Mouse (Mus musculus) hindbrain, embryonic 15.5 days (tissue): Measurements from ENCODE around the gene Cadps. TPM values are rescaled to one million over a fixed set of nuclear protein-coding genes. Genes with fewer than 3 reads are reported as not detected.
A peak's percentile ranks its signal among the peaks of the same experiment; 100 is the strongest.

ENCODE experiments used
- ATAC-seq: fragments of 200-750 bp; cut with Nextera tagmentation; 2 replicates; pipeline ENCODE4 v1.8.0; 2017; ENCODE audit warnings: low read depth, moderate number of reproducible peaks, moderate TSS enrichment; ENCODE audit not compliant: low FRiP score
- H3K27ac ChIP-seq: fragments of 300-500 bp; sonication (generic); replicated peaks from 2 replicates; pipeline ENCODE4 v1.5.1; 2015; ENCODE audit warnings: mild to moderate bottlenecking, inconsistent platforms
- H3K27me3 ChIP-seq: fragments of 300-500 bp; sonication (generic); 2 replicates; pipeline ENCODE4 v1.6.1; 2015; ENCODE audit warnings: control low read depth, inconsistent platforms
- H3K36me3 ChIP-seq: fragments of 300-500 bp; sonication (generic); 2 replicates; pipeline ENCODE4 v1.6.1; 2015; ENCODE audit warnings: control low read depth, inconsistent platforms
- H3K4me1 ChIP-seq: fragments of 300-500 bp; sonication (generic); replicated peaks from 2 replicates; pipeline ENCODE4 v1.6.1; 2015; ENCODE audit warnings: control low read depth, inconsistent platforms
- H3K4me2 ChIP-seq: fragments of 300-500 bp; sonication (generic); 2 replicates; pipeline ENCODE4 v1.6.1; 2015; ENCODE audit warnings: moderate library complexity, mild to moderate bottlenecking, inconsistent platforms
- H3K4me3 ChIP-seq: fragments of 300-500 bp; sonication (generic); 2 replicates; pipeline ENCODE4 v1.5.1; 2015; ENCODE audit warnings: mild to moderate bottlenecking, inconsistent platforms
- H3K9ac ChIP-seq: fragments of 300-500 bp; sonication (generic); 2 replicates; pipeline ENCODE4 v1.6.1; 2015; ENCODE audit warnings: inconsistent platforms
- H3K9me3 ChIP-seq: fragments of 300-500 bp; sonication (generic); 2 replicates; pipeline ENCODE4 v1.6.1; 2016; ENCODE audit warnings: control low read depth, inconsistent platforms
- WGBS: fragments of 180-500 bp; shearing (Covaris S2); methylation state at CpG from one replicate; pipeline ENCODE4 v1.1.7; 2015; 5-methylcytosine and 5-hydroxymethylcytosine counted together
- polyA plus RNA-seq: library from polyadenylated mRNA; unstranded; fragments of >200 nt; fragmentation: Nextera tagmentation; extraction: Ambion mirVana; gene quantifications from 2 replicates; pipeline ENCODE4 v1.2.1, GENCODE M21; 2015

Gene Cadps
- polyA plus RNA-seq, 1 experiment from 2014 or later: 44.0 TPM

DNA sequence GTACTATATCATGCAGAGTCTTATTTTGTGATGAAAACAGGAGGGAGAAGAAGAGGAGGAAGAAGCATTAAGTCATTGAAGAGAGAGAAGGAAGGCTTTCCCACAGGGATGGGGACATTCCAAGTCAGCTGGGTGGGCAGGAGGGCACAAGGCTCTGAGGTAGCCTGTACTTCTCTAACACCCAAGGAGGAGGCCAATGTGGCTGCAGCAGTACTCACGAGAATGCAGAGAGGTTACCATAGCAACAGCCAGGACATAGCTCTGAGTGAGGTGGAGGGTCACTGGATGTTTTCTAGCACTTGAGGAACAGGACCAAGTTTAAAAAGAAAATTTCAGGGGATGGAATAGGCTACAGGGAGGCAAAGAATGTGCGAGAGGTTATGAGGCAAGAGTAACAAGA lies 281.1 kb downstream of the Cadps start:
- Histone ChIP-seq H3K27ac (no peak overlapping the region), H3K4me3 (no peak overlapping the region), H3K4me1 (no peaks in the 10 kb centered on the region), H3K9me3 (no peaks in the 10 kb centered on the region), H3K4me2 (no peak overlapping the region), H3K27me3 (no peaks in the 10 kb centered on the region), H3K36me3 (peaks cover 19% of the 10 kb centered on the region; the same call in 1 of the 2 replicates), H3K9ac (no peak overlapping the region)
- WGBS: 38% methylated on average over 2 of the region's 2 CpGs
- peak; percentile 57 for ATAC-seq

DNA sequence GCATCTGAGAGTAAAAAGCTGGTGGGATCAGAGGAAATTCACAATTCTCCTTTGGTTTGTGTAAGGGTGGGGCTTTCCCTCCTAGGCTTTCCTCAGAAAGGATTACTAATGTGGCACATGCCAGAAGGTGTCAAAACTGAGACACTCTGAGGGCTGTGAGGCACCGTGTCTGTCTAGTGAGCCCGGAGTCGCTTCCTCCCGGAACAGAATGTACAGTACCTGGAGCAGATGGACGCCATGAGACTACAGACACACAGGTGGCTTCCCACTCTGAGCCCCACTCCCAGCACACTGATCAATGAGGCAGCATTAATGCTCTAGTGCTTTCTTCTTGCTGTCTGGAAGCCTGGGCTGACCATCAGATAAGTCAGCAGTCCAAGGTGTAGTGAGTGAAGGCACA lies 283.8 kb downstream of the Cadps start:
- H3K4me3 ChIP-seq: no peak overlapping the region
- ATAC-seq: no peak
- H3K9me3 ChIP-seq: no peaks in the 10 kb centered on the region
- WGBS: 91% methylated on average over 5 of the region's 5 CpGs
- no peak overlapping the region for H3K4me2 ChIP-seq
- H3K27me3 ChIP-seq: no peaks in the 10 kb centered on the region
- H3K36me3 ChIP-seq: no peaks in the 10 kb centered on the region
- H3K4me1 ChIP-seq: no peaks in the 10 kb centered on the region
- no peak overlapping the region for H3K9ac ChIP-seq
- H3K27ac ChIP-seq: no peak overlapping the region

DNA sequence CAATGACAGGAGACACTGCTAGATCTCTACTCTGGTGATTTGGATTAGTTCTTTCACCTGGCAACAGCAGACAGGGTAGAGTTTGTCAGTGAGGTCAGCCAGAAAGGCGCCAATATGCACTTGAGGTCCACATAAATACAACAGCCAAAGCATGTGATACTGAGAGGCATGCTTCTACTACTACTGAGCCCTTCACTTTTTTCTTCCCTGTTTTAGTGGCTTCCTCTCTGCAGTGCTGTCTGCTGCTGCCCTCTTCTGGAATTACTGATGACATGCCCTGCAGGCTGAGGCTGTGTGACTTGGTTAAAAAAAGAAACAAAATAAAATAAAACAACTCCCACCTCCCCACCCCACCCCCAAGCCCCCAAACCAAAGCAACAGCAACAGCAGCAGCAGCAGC lies 291.8 kb downstream of the Cadps start:
- Histone ChIP-seq H3K27me3 (no peaks in the 10 kb centered on the region), H3K27ac (no peak overlapping the region), H3K4me1 (peaks cover 6% of the 10 kb centered on the region; the same call in 1 of the 2 replicates), H3K36me3 (peaks cover 9% of the 10 kb centered on the region), H3K4me2 (no peak overlapping the region), H3K4me3 (no peak overlapping the region), H3K9ac (no peak overlapping the region), H3K9me3 (no peaks in the 10 kb centered on the region)
- 19% methylated on average over 1 of the region's 1 CpGs for WGBS
- ATAC-seq: peak; percentile 67

GRCm38 (mm10) chr14:12530554-12530953 lies 292.3 kb downstream of the Cadps start:
- 69% methylated on average over 3 of the region's 3 CpGs for WGBS
- ATAC-seq: peak; percentile 17

DNA sequence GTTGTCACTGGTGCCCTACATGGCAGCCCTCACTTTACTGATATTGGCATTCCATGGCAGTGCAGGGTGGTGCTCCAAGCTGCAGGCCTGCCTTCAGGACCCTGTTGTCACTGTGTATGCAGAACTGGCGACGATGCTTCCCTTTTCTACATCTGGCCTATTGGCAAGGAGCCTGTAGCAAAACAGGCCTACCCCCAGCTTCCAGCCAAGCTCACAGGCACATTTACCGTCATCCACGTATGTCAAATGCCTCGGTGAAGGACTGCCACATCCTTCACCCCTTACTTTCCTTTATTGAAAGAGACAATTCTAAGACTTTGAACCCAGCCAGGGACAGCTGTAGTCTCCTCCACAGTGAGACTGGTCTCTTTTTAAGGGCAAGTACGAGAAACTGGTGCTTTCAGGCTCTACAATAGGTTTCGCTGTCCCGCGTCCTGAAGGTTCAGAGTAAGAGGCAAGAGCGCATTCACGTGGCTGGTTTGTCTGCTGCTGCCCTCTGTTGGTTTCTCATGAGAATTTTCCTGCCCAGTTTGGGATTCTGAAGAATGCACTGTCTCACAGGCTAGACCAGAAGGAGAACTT lies 292.8 kb downstream of the Cadps start:
- H3K4me2 ChIP-seq: peak overlapping the region; percentile 44
- WGBS: 11% methylated on average over 11 of the region's 11 CpGs
- H3K9ac ChIP-seq: no peak overlapping the region
- H3K36me3 ChIP-seq: peaks cover 14% of the 10 kb centered on the region
- H3K4me3 ChIP-seq: no peak overlapping the region
- H3K27me3 ChIP-seq: no peaks in the 10 kb centered on the region
- H3K9me3 ChIP-seq: no peaks in the 10 kb centered on the region
- ATAC-seq: peak; percentile 52
- no peak overlapping the region for H3K27ac ChIP-seq
- peaks cover 6% of the 10 kb centered on the region; the same call in 1 of the 2 replicates for H3K4me1 ChIP-seq

More at GRCm38 (mm10) chr14:12530554-12530953, 292.3 kb downstream of the Cadps start:
- Histone ChIP-seq H3K27me3 (no peaks in the 10 kb centered on the region), H3K36me3 (peaks cover 9% of the 10 kb centered on the region), H3K27ac (no peak overlapping the region), H3K4me1 (peaks cover 6% of the 10 kb centered on the region; the same call in 1 of the 2 replicates), H3K9me3 (no peaks in the 10 kb centered on the region), H3K9ac (no peak overlapping the region), H3K4me3 (no peak overlapping the region), H3K4me2 (no peak overlapping the region)

GRCm38 (mm10) chr14:12527296-12527695 lies 295.6 kb downstream of the Cadps start:
- H3K36me3 ChIP-seq: peaks cover 25% of the 10 kb centered on the region
- H3K9me3 ChIP-seq: no peaks in the 10 kb centered on the region
- H3K4me3 ChIP-seq: no peak overlapping the region
- no peak for ATAC-seq
- no peak overlapping the region for H3K9ac ChIP-seq
- H3K27me3 ChIP-seq: no peaks in the 10 kb centered on the region
- WGBS: 76% methylated on average over 5 of the region's 5 CpGs
- peaks cover 6% of the 10 kb centered on the region; the same call in 1 of the 2 replicates for H3K4me1 ChIP-seq
- no peak overlapping the region for H3K27ac ChIP-seq
- no peak overlapping the region for H3K4me2 ChIP-seq

- Histone ChIP-seq H3K4me1 (no peaks in the 10 kb centered on the region), H3K9ac (no peak overlapping the region), H3K4me2 (no peak overlapping the region), H3K36me3 (peaks cover 12% of the 10 kb centered on the region), H3K27me3 (no peaks in the 10 kb centered on the region), H3K9me3 (no peaks in the 10 kb centered on the region), H3K27ac (no peak overlapping the region), H3K4me3 (no peak overlapping the region)
- WGBS: 84% methylated on average over 7 of the region's 7 CpGs
- ATAC-seq: no peak
Measured at GRCm38 (mm10) chr14:12507018-12507417, 315.9 kb downstream of the Cadps start.

- Histone ChIP-seq H3K36me3 (peaks cover 12% of the 10 kb centered on the region), H3K9ac (no peak overlapping the region), H3K4me3 (no peak overlapping the region), H3K4me2 (no peak overlapping the region), H3K9me3 (no peaks in the 10 kb centered on the region), H3K27ac (no peak overlapping the region), H3K4me1 (no peaks in the 10 kb centered on the region), H3K27me3 (no peaks in the 10 kb centered on the region)
- no peak for ATAC-seq
- WGBS: 85% methylated on average over 12 of the region's 12 CpGs
Measured at GRCm38 (mm10) chr14:12504191-12504947, 318.5 kb downstream of the Cadps start.

- Histone ChIP-seq H3K9ac (no peak overlapping the region), H3K36me3 (peaks cover 4% of the 10 kb centered on the region; the same call in 1 of the 2 replicates)
- WGBS: 76% methylated on average over 4 of the region's 4 CpGs
Measured at GRCm38 (mm10) chr14:12462206-12462605, 360.7 kb downstream of the Cadps start.

DNA sequence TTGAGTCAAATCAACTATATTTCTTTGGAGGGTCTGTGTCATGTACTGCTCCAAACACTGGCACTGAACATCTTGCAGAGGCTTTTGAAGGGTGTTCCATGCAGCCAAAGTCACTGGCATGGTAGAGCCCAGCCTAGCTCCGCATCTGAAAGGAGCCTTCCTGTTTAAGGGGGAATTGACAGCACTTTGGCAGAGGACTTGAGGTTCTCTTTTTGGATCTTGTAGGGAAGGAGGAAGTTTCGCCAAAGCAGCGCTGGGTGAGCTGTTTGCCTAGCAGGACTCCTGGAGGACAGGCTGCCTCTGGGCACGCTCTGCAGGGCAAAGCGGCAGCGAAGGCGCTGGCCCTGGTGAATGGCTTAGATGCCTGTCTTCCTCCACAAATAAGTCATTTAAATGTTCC lies 363.2 kb downstream of the Cadps start:
- H3K27ac ChIP-seq: no peak overlapping the region
- 45% methylated on average over 7 of the region's 7 CpGs for WGBS
- H3K4me1 ChIP-seq: 0 out of 2 replicates have a peak, but pooled peaks cover 3% of the 10 kb centered on the region
- H3K27me3 ChIP-seq: no peaks in the 10 kb centered on the region
- no peaks in the 10 kb centered on the region for H3K9me3 ChIP-seq
- ATAC-seq: peak; percentile 68; the same call in 1 of the 2 replicates
- no peak overlapping the region for H3K9ac ChIP-seq
- no peaks in the 10 kb centered on the region; the same call in 1 of the 2 replicates for H3K36me3 ChIP-seq
- H3K4me2 ChIP-seq: no peak overlapping the region
- no peak overlapping the region for H3K4me3 ChIP-seq

More at GRCm38 (mm10) chr14:12462206-12462605, 360.7 kb downstream of the Cadps start:
- Histone ChIP-seq H3K4me2 (no peak overlapping the region), H3K9me3 (no peaks in the 10 kb centered on the region), H3K27ac (no peak overlapping the region), H3K27me3 (no peaks in the 10 kb centered on the region), H3K4me3 (no peak overlapping the region), H3K4me1 (0 out of 2 replicates have a peak, but pooled peaks cover 3% of the 10 kb centered on the region)
- no peak for ATAC-seq

GRCm38 (mm10) chr14:12455064-12455591 lies 367.8 kb downstream of the Cadps start:
- 62% methylated on average over 8 of the region's 8 CpGs for WGBS
- no peak overlapping the region for H3K27ac ChIP-seq
- no peak for ATAC-seq

DNA sequence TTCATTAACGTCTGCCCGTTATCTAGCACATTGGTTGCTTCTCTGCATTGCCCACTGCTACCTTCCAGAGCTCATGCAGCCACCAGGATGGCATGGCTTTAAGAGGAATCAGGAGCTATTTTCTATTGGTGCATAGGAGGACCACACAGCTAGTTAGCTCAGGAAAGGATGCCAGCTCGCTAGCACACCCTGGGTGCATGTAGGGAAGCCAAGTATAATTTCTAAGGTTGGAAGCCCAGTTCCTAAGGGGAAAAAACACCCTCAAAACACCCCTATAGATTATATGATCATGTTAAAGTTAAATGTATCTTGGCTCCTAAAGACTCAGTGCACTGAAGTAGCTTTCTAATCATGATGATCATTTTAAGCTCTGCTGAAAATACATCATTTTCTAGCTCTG lies 372.1 kb downstream of the Cadps start:
- Histone ChIP-seq H3K9ac (no peak overlapping the region), H3K27me3 (no peaks in the 10 kb centered on the region), H3K4me1 (no peaks in the 10 kb centered on the region), H3K36me3 (peaks cover 4% of the 10 kb centered on the region), H3K9me3 (no peaks in the 10 kb centered on the region), H3K27ac (no peak overlapping the region), H3K4me2 (no peak overlapping the region), H3K4me3 (no peak overlapping the region)
- no peak for ATAC-seq
- 77% methylated on average over 3 of the region's 3 CpGs for WGBS

More at GRCm38 (mm10) chr14:12455064-12455591, 367.8 kb downstream of the Cadps start:
- 0 out of 2 replicates have a peak, but pooled peaks cover 3% of the 10 kb centered on the region for H3K4me1 ChIP-seq
- H3K4me3 ChIP-seq: no peak overlapping the region
- H3K9me3 ChIP-seq: no peaks in the 10 kb centered on the region
- peaks cover 4% of the 10 kb centered on the region for H3K36me3 ChIP-seq
- H3K27me3 ChIP-seq: no peaks in the 10 kb centered on the region
- H3K4me2 ChIP-seq: no peak overlapping the region
- H3K9ac ChIP-seq: no peak overlapping the region
